Mouse (Mus musculus): ENCODE measurements around the gene Scamp2. TPM values are rescaled to one million over a fixed set of nuclear protein-coding genes. Genes with fewer than 3 reads are reported as not detected.

Scamp2 gene
- polyA plus RNA-seq, 1 experiment from 2014 or later, result 69.5 TPM

- Histone ChIP-seq H3K27ac (ENCODE audit: low read length) (no peak overlapping the region), H3K9ac (replicated peaks; ENCODE audit: low read depth) (no peak overlapping the region)
Measured at GRCm38 (mm10) chr9:57604875-57605274, 44.1 kb downstream of the Scamp2 start.

GRCm38 (mm10) chr9:57605503-57605902 is 44.8 kb downstream of the Scamp2 start:
- H3K4me1 ChIP-seq (ENCODE audit: insufficient read depth, low read depth, low read length), result no peaks in the 10 kb centered on the region
- TF ChIP-seq EP300 (IDR thresholded peaks at IDR 0.05) (no peak), CTCF (IDR thresholded peaks at IDR 0.05) (no peak)
- 21% methylated on average over 9 of the region's 9 CpGs for WGBS
- no peak overlapping the region for H3K4me3 ChIP-seq (ENCODE audit: low read depth, low read length)
- no peak for ATAC-seq
- no peaks in the 10 kb centered on the region for H3K9me3 ChIP-seq (ENCODE audit: low read length)
- no peak for DNase-seq (ENCODE audit: low spot score)
- no peak overlapping the region for H3K27ac ChIP-seq (ENCODE audit: low read length)
- H3K4me2 ChIP-seq (replicated peaks; ENCODE audit: low read depth, low read length), result no peak overlapping the region
- H3K9ac ChIP-seq (replicated peaks; ENCODE audit: low read depth), result no peak overlapping the region
- H3K27me3 ChIP-seq (replicated peaks; ENCODE audit: insufficient read depth, low read length), result 0 out of 2 replicates have a peak, but pooled peaks cover 4% of the 10 kb centered on the region
- no peaks in the 10 kb centered on the region for H3K36me3 ChIP-seq (ENCODE audit: insufficient read depth, low read length)

More at GRCm38 (mm10) chr9:57604875-57605274, 44.1 kb downstream of the Scamp2 start:
- H3K9me3 ChIP-seq (ENCODE audit: low read length), result no peaks in the 10 kb centered on the region
- H3K36me3 ChIP-seq (ENCODE audit: insufficient read depth, low read length), result no peaks in the 10 kb centered on the region
- ATAC-seq, result no peak
- H3K27me3 ChIP-seq (replicated peaks; ENCODE audit: insufficient read depth, low read length), result 0 out of 2 replicates have a peak, but pooled peaks cover 4% of the 10 kb centered on the region
- no peak for TF ChIP-seq EP300 (IDR thresholded peaks at IDR 0.05)
- TF ChIP-seq CTCF (IDR thresholded peaks at IDR 0.05), result no peak
- 81% methylated on average over 4 of the region's 4 CpGs for WGBS
- no peaks in the 10 kb centered on the region for H3K4me1 ChIP-seq (ENCODE audit: insufficient read depth, low read depth, low read length)
- no peak for DNase-seq (ENCODE audit: low spot score)
- H3K4me2 ChIP-seq (replicated peaks; ENCODE audit: low read depth, low read length), result no peak overlapping the region
- no peak overlapping the region for H3K4me3 ChIP-seq (ENCODE audit: low read depth, low read length)

GRCm38 (mm10) chr9:57606139-57606851 is 45.6 kb downstream of the Scamp2 start, which contains the start of gene Cplx3:
Gene Cplx3, minus strand, starts transcription at chr9:57606281.
- no peak within 1 kb of the TSS for H3K4me3 ChIP-seq (ENCODE audit: low read depth, low read length)
- H3K9ac ChIP-seq (replicated peaks; ENCODE audit: low read depth), result no peak within 1 kb of the TSS
- 0 out of 2 replicates have a peak, but pooled peaks cover 4% of the 10 kb centered on the region for H3K27me3 ChIP-seq (replicated peaks; ENCODE audit: insufficient read depth, low read length)
- H3K4me1 ChIP-seq (ENCODE audit: insufficient read depth, low read depth, low read length), result no peaks in the 10 kb centered on the region
- no peaks in the 10 kb centered on the region for H3K36me3 ChIP-seq (ENCODE audit: insufficient read depth, low read length)
- H3K9me3 ChIP-seq (ENCODE audit: low read length), result no peaks in the 10 kb centered on the region
- DNase-seq (ENCODE audit: low spot score) (peak; percentile 80), ATAC-seq (peak; percentile 85)
- H3K27ac ChIP-seq (ENCODE audit: low read length), result no peak within 1 kb of the TSS
- no peak within 1 kb of the TSS for H3K4me2 ChIP-seq (replicated peaks; ENCODE audit: low read depth, low read length)
- TF ChIP-seq EP300 (IDR thresholded peaks at IDR 0.05), result no peak
- no peak for TF ChIP-seq CTCF (IDR thresholded peaks at IDR 0.05)
- 6% methylated on average over 24 of the region's 24 CpGs for WGBS

GRCm38 (mm10) chr9:57609803-57610202 is 49.1 kb downstream of the Scamp2 start:
- no peaks in the 10 kb centered on the region for H3K9me3 ChIP-seq (ENCODE audit: low read length)
- no peak overlapping the region for H3K9ac ChIP-seq (replicated peaks; ENCODE audit: low read depth)
- H3K4me1 ChIP-seq (ENCODE audit: insufficient read depth, low read depth, low read length), result no peaks in the 10 kb centered on the region
- no peaks in the 10 kb centered on the region for H3K36me3 ChIP-seq (ENCODE audit: insufficient read depth, low read length)
- H3K4me3 ChIP-seq (ENCODE audit: low read depth, low read length), result no peak overlapping the region
- 0 out of 2 replicates have a peak, but pooled peaks cover 4% of the 10 kb centered on the region for H3K27me3 ChIP-seq (replicated peaks; ENCODE audit: insufficient read depth, low read length)
- H3K4me2 ChIP-seq (replicated peaks; ENCODE audit: low read depth, low read length), result no peak overlapping the region
- no peak overlapping the region for H3K27ac ChIP-seq (ENCODE audit: low read length)
- WGBS, result 47% methylated on average over 3 of the region's 3 CpGs
- TF ChIP-seq EP300 (IDR thresholded peaks at IDR 0.05) (no peak), CTCF (IDR thresholded peaks at IDR 0.05) (no peak)
- DNase-seq (ENCODE audit: low spot score), result no peak
- no peak for ATAC-seq

GRCm38 (mm10) chr9:57610359-57610826 is 49.6 kb downstream of the Scamp2 start:
- TF ChIP-seq CTCF (IDR thresholded peaks at IDR 0.05) (no peak), EP300 (IDR thresholded peaks at IDR 0.05) (no peak)
- Histone ChIP-seq H3K4me2 (replicated peaks; ENCODE audit: low read depth, low read length) (no peak overlapping the region), H3K27ac (ENCODE audit: low read length) (no peak overlapping the region), H3K9me3 (ENCODE audit: low read length) (no peaks in the 10 kb centered on the region), H3K4me1 (ENCODE audit: insufficient read depth, low read depth, low read length) (no peaks in the 10 kb centered on the region), H3K36me3 (ENCODE audit: insufficient read depth, low read length) (no peaks in the 10 kb centered on the region), H3K27me3 (replicated peaks; ENCODE audit: insufficient read depth, low read length) (0 out of 2 replicates have a peak, but pooled peaks cover 4% of the 10 kb centered on the region), H3K9ac (replicated peaks; ENCODE audit: low read depth) (no peak overlapping the region), H3K4me3 (ENCODE audit: low read depth, low read length) (no peak overlapping the region)
- no peak for DNase-seq (ENCODE audit: low spot score)
- 45% methylated on average over 3 of the region's 3 CpGs for WGBS
- ATAC-seq, result no peak

- ATAC-seq (no peak), DNase-seq (ENCODE audit: low spot score) (no peak)
- 66% methylated on average over 7 of the region's 7 CpGs for WGBS
- Histone ChIP-seq H3K4me2 (replicated peaks; ENCODE audit: low read depth, low read length) (no peak overlapping the region), H3K27ac (ENCODE audit: low read length) (no peak overlapping the region), H3K4me3 (ENCODE audit: low read depth, low read length) (no peak overlapping the region), H3K9ac (replicated peaks; ENCODE audit: low read depth) (no peak overlapping the region), H3K27me3 (replicated peaks; ENCODE audit: insufficient read depth, low read length) (no peaks in the 10 kb centered on the region), H3K9me3 (ENCODE audit: low read length) (no peaks in the 10 kb centered on the region), H3K4me1 (ENCODE audit: insufficient read depth, low read depth, low read length) (no peaks in the 10 kb centered on the region), H3K36me3 (ENCODE audit: insufficient read depth, low read length) (no peaks in the 10 kb centered on the region)
- TF ChIP-seq EP300 (IDR thresholded peaks at IDR 0.05), result no peak
- TF ChIP-seq CTCF (IDR thresholded peaks at IDR 0.05), result no peak
Measured at GRCm38 (mm10) chr9:57612587-57612986, 51.8 kb downstream of the Scamp2 start.

Measured in lung, postnatal 0 days (tissue).